8 mouse cellular contexts compared by ENCODE assay signal in the genomic region with DNA sequence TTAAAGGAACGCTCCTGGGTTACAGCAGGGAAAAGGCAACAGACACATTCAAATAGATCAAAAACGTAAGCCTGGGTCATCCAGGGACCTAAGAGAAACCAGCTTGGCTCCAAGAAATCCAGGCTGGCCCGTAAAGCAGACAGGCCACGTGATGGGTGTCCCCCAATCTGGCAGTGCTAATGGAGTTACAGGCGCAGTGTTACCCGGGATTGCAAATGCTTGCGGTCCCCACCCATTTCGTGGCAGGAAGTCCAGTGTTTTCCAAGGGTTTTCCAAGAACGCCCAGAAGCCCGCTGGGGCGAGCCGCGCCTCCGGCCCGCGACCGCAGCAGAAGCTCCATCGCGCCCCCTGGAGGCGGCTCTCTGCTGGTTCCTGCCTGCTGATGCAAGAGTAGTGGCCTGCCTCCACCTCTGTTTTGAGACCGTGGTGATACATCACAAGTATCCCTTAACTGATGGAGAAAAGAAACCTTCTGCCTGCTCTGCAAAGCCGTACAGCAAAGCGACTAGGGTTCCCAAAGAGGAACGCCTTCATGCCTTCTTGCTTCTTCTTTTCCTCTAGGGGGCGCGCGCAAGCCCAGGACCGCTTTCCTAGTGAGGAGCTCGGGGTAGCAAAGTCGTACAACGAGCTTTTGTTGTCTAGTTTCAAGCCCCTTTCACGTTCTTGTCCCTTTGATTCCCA. TPM values are rescaled to one million over a fixed set of nuclear protein-coding genes. Genes with fewer than 3 reads are reported as not detected.
DNase-seq lines count a peak whose midpoint lies in the region; ATAC-seq and TF ChIP-seq lines count a peak whose summit lies in the region.

No protein-coding gene starts in this region.

- H3K27me3 ChIP-seq in embryonic facial prominence, embryonic 13.5 days: no peaks in the 10 kb centered on the region
- H3K27me3 ChIP-seq in kidney, adult 2 months (replicated peaks; ENCODE audit: control insufficient read depth, insufficient read depth, low read length): no peaks in the 10 kb centered on the region
- no peaks in the 10 kb centered on the region for H3K27me3 ChIP-seq in limb, embryonic 10.5 days (ENCODE audit: low read depth, poor library complexity, severe bottlenecking)
- H3K27me3 ChIP-seq in midbrain, embryonic 13.5 days: no peaks in the 10 kb centered on the region

- peaks cover 43% of the 10 kb centered on the region for H3K4me1 ChIP-seq in embryonic facial prominence, embryonic 13.5 days
- peaks cover 4% of the 10 kb centered on the region; the same call in 1 of the 2 replicates for H3K4me1 ChIP-seq in kidney, adult 2 months (ENCODE audit: control insufficient read depth, insufficient read depth, low read length)
- peaks cover 48% of the 10 kb centered on the region for H3K4me1 ChIP-seq in limb, embryonic 10.5 days
- peaks cover 10% of the 10 kb centered on the region for H3K4me1 ChIP-seq in midbrain, embryonic 13.5 days (replicated peaks)

- ATAC-seq in embryonic facial prominence, embryonic 13.5 days (ENCODE audit: insufficient number of reproducible peaks, insufficient read depth, low FRiP score, low TSS enrichment, low read depth): peak; percentile 71
- peak; percentile 88 for ATAC-seq in midbrain, embryonic 13.5 days

- peak overlapping the region; percentile 57 for H3K4me2 ChIP-seq in embryonic facial prominence, embryonic 13.5 days
- peak overlapping the region; percentile 58 for H3K4me2 ChIP-seq in midbrain, embryonic 13.5 days (replicated peaks)

- no peak for TF ChIP-seq POLR2A in kidney, adult 2 months (IDR thresholded peaks at IDR 0.05; ENCODE audit: low read depth, low read length)

- no peaks in the 10 kb centered on the region for H3K36me3 ChIP-seq in embryonic facial prominence, embryonic 13.5 days
- H3K36me3 ChIP-seq in kidney, adult 2 months (ENCODE audit: control insufficient read depth, insufficient read depth, low read length): no peaks in the 10 kb centered on the region
- no peaks in the 10 kb centered on the region for H3K36me3 ChIP-seq in limb, embryonic 10.5 days
- no peaks in the 10 kb centered on the region for H3K36me3 ChIP-seq in midbrain, embryonic 13.5 days

- peak overlapping the region; percentile 92 for H3K27ac ChIP-seq in embryonic facial prominence, embryonic 13.5 days
- peak overlapping the region; percentile 82 for H3K27ac ChIP-seq in kidney, adult 2 months (ENCODE audit: insufficient read depth, low read depth, low read length)
- peak overlapping the region; percentile 90 for H3K27ac ChIP-seq in limb, embryonic 10.5 days
- H3K27ac ChIP-seq in midbrain, embryonic 13.5 days: 0 out of 2 replicates have a peak overlapping the region, but pooled peaks have one; percentile 19

- H3K9ac ChIP-seq in embryonic facial prominence, embryonic 13.5 days: peak overlapping the region; percentile 58
- peak overlapping the region; percentile 56 for H3K9ac ChIP-seq in midbrain, embryonic 13.5 days (replicated peaks)

- H3K9me3 ChIP-seq in embryonic facial prominence, embryonic 13.5 days: no peaks in the 10 kb centered on the region
- H3K9me3 ChIP-seq in limb, embryonic 10.5 days (replicated peaks): 0 out of 2 replicates have a peak, but pooled peaks cover 3% of the 10 kb centered on the region
- no peaks in the 10 kb centered on the region for H3K9me3 ChIP-seq in midbrain, embryonic 13.5 days

- WGBS in embryonic facial prominence, embryonic 13.5 days: 1% methylated on average over 32 of the region's 32 CpGs
- 3% methylated on average over 32 of the region's 32 CpGs for WGBS in kidney, adult 2 months
- 4% methylated on average over 32 of the region's 32 CpGs for WGBS in limb, embryonic 10.5 days
- 2% methylated on average over 32 of the region's 32 CpGs for WGBS in midbrain, embryonic 13.5 days

- H3K4me3 ChIP-seq in embryonic facial prominence, embryonic 13.5 days: peak overlapping the region; percentile 21
- peak overlapping the region; percentile 38; the same call in 1 of the 2 replicates for H3K4me3 ChIP-seq in kidney, adult 2 months (ENCODE audit: insufficient read depth, low read depth, low read length)
- peak overlapping the region; percentile 40 for H3K4me3 ChIP-seq in limb, embryonic 10.5 days
- peak overlapping the region; percentile 37 for H3K4me3 ChIP-seq in midbrain, embryonic 13.5 days (replicated peaks)

- TF ChIP-seq CTCF in kidney, adult 2 months (conservative IDR thresholded peaks at IDR 0.05; ENCODE audit: insufficient read depth, insufficient read length, low read depth, low read length): peak; percentile 59

- peak; percentile 13 to 42 for DNase-seq in spleen, adult 18-20 months
- DNase-seq in spleen, adult 12 weeks (ENCODE audit: low spot score): no peak
- DNase-seq in heart, adult 8-10 months (ENCODE audit: low spot score): peak; percentile 95
- DNase-seq in kidney, adult 2 months: peak; percentile 95
- peak; percentile 95 for DNase-seq in limb, embryonic 10.5 days (ENCODE audit: low spot score)
- peak; percentile 4 to 26 for DNase-seq in spleen, postnatal 36 days (ENCODE audit: low spot score in 2 of 2)

RNA-seq across cellular contexts. Expression of a gene that starts 29.6 kb away (rescaled TPM):
- 57.8 and 66.7 TPM in 2 replicates for polyA plus RNA-seq in embryonic facial prominence, embryonic 13.5 days (2015; fragmentation: Nextera tagmentation; extraction: Ambion mirVana)
- total RNA-seq in heart, adult 8-10 months (2022): 100 to 1,000 TPM in 2 of 4 experiments, 10 to 100 TPM in 2; 87.6 to 108 (median 101) TPM
- polyA plus RNA-seq in kidney, adult 2 months (2012; rRNA removed): 18.7 and 20.3 TPM in 2 replicates
- 45.8 and 62.6 TPM in 2 replicates for polyA plus RNA-seq in limb, embryonic 10.5 days (2016; fragmentation: Nextera tagmentation; extraction: Ambion mirVana)
- polyA plus RNA-seq in midbrain, embryonic 13.5 days (2015; fragmentation: Nextera tagmentation; extraction: Ambion mirVana): 154 and 163 TPM in 2 replicates

Comparison
In these comparisons a context has a peak if more than half of its experiments do, and no peak if none do; other contexts are left out.
1. H3K27ac ChIP-seq: peak in every context shown above with its lines; median percentile 92 in embryonic facial prominence, embryonic 13.5 days; 90 in limb, embryonic 10.5 days; 82 in kidney, adult 2 months; 19 in midbrain, embryonic 13.5 days.